Mouse (Mus musculus): ENCODE measurements around the gene Srp72.

DNA sequence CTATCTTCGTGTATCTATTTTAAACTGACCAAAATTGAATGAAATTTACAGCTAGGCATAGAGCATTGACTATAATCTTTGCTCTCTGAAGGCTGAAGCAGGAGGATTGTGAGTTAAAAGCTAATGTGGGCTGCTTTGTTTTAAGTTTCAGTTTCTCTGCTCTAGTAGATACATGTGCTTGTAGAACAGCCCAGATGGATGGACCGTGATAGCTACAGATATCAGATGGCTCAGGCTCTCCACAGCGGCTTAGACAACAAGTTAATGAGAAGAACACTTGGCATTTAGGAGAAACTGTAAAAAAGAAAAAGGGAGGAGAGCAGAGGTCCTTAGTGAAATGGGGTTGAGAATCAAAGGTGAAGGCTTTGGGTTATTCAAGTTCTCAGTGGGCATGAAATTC, 16.3 kb downstream of the Srp72 start:
- TF ChIP-seq CTCF (IDR thresholded peaks at IDR 0.05; ENCODE audit: low read depth), result no peak
- no peak for TF ChIP-seq EP300 (optimal IDR thresholded peaks at IDR 0.05)
